Mouse (Mus musculus) limb, embryonic 13.5 days (tissue): Measurements from ENCODE around the gene Wnt8b. TPM values are rescaled to one million over a fixed set of nuclear protein-coding genes. Genes with fewer than 3 reads are reported as not detected.
"Not testable (repeated sequence)": the region's sequence is repeated elsewhere in the genome, so short reads cannot be mapped to it uniquely, and the experiment has no call there.

ENCODE experiments used
- ATAC-seq: fragments of 200-750 bp; cut with Nextera tagmentation; 2 replicates; pipeline ENCODE4 v1.8.0; 2017; ENCODE audit warnings: low read depth, moderate number of reproducible peaks, moderate TSS enrichment; ENCODE audit not compliant: low FRiP score
- H3K27ac ChIP-seq: fragments of 300-500 bp; sonication (generic); 2 replicates; pipeline ENCODE4 v1.5.1; 2015; ENCODE audit warnings: inconsistent platforms, mild to moderate bottlenecking, moderate library complexity
- H3K27me3 ChIP-seq: fragments of 300-500 bp; sonication (generic); 2 replicates; pipeline ENCODE4 v1.6.1; 2015; ENCODE audit warnings: mild to moderate bottlenecking, inconsistent platforms
- H3K36me3 ChIP-seq: fragments of 300-500 bp; sonication (generic); 2 replicates; pipeline ENCODE4 v1.6.1; 2015; ENCODE audit warnings: inconsistent platforms, mild to moderate bottlenecking, moderate library complexity
- H3K4me1 ChIP-seq: fragments of 300-500 bp; sonication (generic); 2 replicates; pipeline ENCODE4 v1.6.1; 2015; ENCODE audit warnings: inconsistent platforms
- H3K4me2 ChIP-seq: fragments of 300-500 bp; sonication (generic); replicated peaks from 2 replicates; pipeline ENCODE4 v1.6.1; 2015; ENCODE audit warnings: inconsistent platforms, mild to moderate bottlenecking, moderate library complexity
- H3K4me3 ChIP-seq: fragments of 300-500 bp; sonication (generic); 2 replicates; pipeline ENCODE4 v1.5.1; 2015; ENCODE audit warnings: moderate library complexity, mild to moderate bottlenecking, inconsistent platforms
- H3K9ac ChIP-seq: fragments of 300-500 bp; sonication (generic); 2 replicates; pipeline ENCODE4 v1.6.1; 2015; ENCODE audit warnings: mild to moderate bottlenecking, inconsistent platforms
- H3K9me3 ChIP-seq: fragments of 300-500 bp; sonication (generic); 2 replicates; pipeline ENCODE4 v1.6.1; 2016; ENCODE audit warnings: inconsistent platforms
- WGBS: fragments of 180-500 bp; shearing (Covaris S2); methylation state at CpG from one replicate; pipeline ENCODE4 v1.1.7; 2015; 5-methylcytosine and 5-hydroxymethylcytosine counted together
- polyA plus RNA-seq: library from polyadenylated mRNA; unstranded; fragments of >200 nt; fragmentation: Nextera tagmentation; extraction: Ambion mirVana; gene quantifications from 2 replicates; pipeline ENCODE4 v1.2.1, GENCODE M21; 2015

Wnt8b gene
- polyA plus RNA-seq = 0.05 and 0.29 TPM in 2 replicates

- no peak for ATAC-seq
- Histone ChIP-seq H3K36me3 (no peaks in the 10 kb centered on the region), H3K27ac (no peak within 1 kb of the TSS), H3K9ac (no peak within 1 kb of the TSS), H3K4me3 (no peak within 1 kb of the TSS), H3K4me1 (no peaks in the 10 kb centered on the region), H3K4me2 (no peak within 1 kb of the TSS), H3K27me3 (peaks cover 27% of the 10 kb centered on the region), H3K9me3 (no peaks in the 10 kb centered on the region)
- WGBS = 30% methylated on average over 8 of the region's 8 CpGs
Observed at GRCm38 (mm10) chr19:44493128-44493527, at the start of gene Wnt8b. Gene Wnt8b (plus strand): TSS chr19:44493472.

- no peak for ATAC-seq
- Histone ChIP-seq H3K9me3 (peaks cover 4% of the 10 kb centered on the region; the same call in 1 of the 2 replicates), H3K9ac (no peak overlapping the region), H3K4me3 (no peak overlapping the region), H3K27ac (no peak overlapping the region), H3K27me3 (no peaks in the 10 kb centered on the region), H3K4me1 (no peaks in the 10 kb centered on the region), H3K36me3 (no peaks in the 10 kb centered on the region), H3K4me2 (no peak overlapping the region)
- WGBS = 85% methylated on average over 3 of the region's 3 CpGs
Observed at GRCm38 (mm10) chr19:44445755-44446154, 47.5 kb upstream of the Wnt8b start.

GRCm38 (mm10) chr19:44447927-44448326, 45.3 kb upstream of the Wnt8b start:
- H3K36me3 ChIP-seq = no peaks in the 10 kb centered on the region
- no peaks in the 10 kb centered on the region for H3K4me1 ChIP-seq
- H3K9ac ChIP-seq = no peak overlapping the region
- ATAC-seq = no peak
- peaks cover 4% of the 10 kb centered on the region; the same call in 1 of the 2 replicates for H3K9me3 ChIP-seq
- no peak overlapping the region for H3K4me3 ChIP-seq
- no peak overlapping the region for H3K27ac ChIP-seq
- no peak overlapping the region for H3K4me2 ChIP-seq
- WGBS = 72% methylated on average over 4 of the region's 4 CpGs
- H3K27me3 ChIP-seq = no peaks in the 10 kb centered on the region

- Histone ChIP-seq H3K9me3 (no peaks in the 10 kb centered on the region), H3K4me1 (peaks cover 3% of the 10 kb centered on the region; the same call in 1 of the 2 replicates), H3K36me3 (no peaks in the 10 kb centered on the region), H3K27ac (no peak overlapping the region), H3K4me2 (no peak overlapping the region), H3K27me3 (peaks cover 2% of the 10 kb centered on the region; the same call in 1 of the 2 replicates), H3K9ac (no peak overlapping the region), H3K4me3 (no peak overlapping the region)
- WGBS = 79% methylated on average over 6 of the region's 6 CpGs
- ATAC-seq = no peak
Observed at GRCm38 (mm10) chr19:44454862-44455261, 38.4 kb upstream of the Wnt8b start.

- Histone ChIP-seq H3K27me3 (peaks cover 4% of the 10 kb centered on the region; the same call in 1 of the 2 replicates), H3K4me2 (no peak overlapping the region), H3K9ac (no peak overlapping the region), H3K27ac (no peak overlapping the region), H3K36me3 (no peaks in the 10 kb centered on the region), H3K4me1 (peaks cover 3% of the 10 kb centered on the region; the same call in 1 of the 2 replicates), H3K4me3 (no peak overlapping the region), H3K9me3 (no peaks in the 10 kb centered on the region)
- WGBS = 82% methylated on average over 8 of the region's 8 CpGs
- ATAC-seq = no peak
Observed at GRCm38 (mm10) chr19:44455356-44455755, 37.9 kb upstream of the Wnt8b start.

GRCm38 (mm10) chr19:44457359-44458055, 35.8 kb upstream of the Wnt8b start:
- Histone ChIP-seq H3K9ac (no peak overlapping the region), H3K4me1 (peaks cover 3% of the 10 kb centered on the region; the same call in 1 of the 2 replicates), H3K9me3 (no peaks in the 10 kb centered on the region), H3K4me2 (no peak overlapping the region), H3K36me3 (no peaks in the 10 kb centered on the region), H3K27me3 (peaks cover 5% of the 10 kb centered on the region; the same call in 1 of the 2 replicates), H3K27ac (no peak overlapping the region), H3K4me3 (no peak overlapping the region)
- 49% methylated on average over 3 of the region's 3 CpGs for WGBS
- ATAC-seq = no peak

- Histone ChIP-seq H3K4me1 (peaks cover 3% of the 10 kb centered on the region; the same call in 1 of the 2 replicates), H3K9ac (no peak overlapping the region), H3K27me3 (peaks cover 5% of the 10 kb centered on the region; the same call in 1 of the 2 replicates), H3K4me3 (no peak overlapping the region), H3K9me3 (no peaks in the 10 kb centered on the region), H3K27ac (no peak overlapping the region), H3K4me2 (no peak overlapping the region), H3K36me3 (no peaks in the 10 kb centered on the region)
- 71% methylated on average over 13 of the region's 13 CpGs for WGBS
- ATAC-seq = no peak
Observed at GRCm38 (mm10) chr19:44458696-44459095, 34.6 kb upstream of the Wnt8b start.

GRCm38 (mm10) chr19:44460441-44460840, 32.8 kb upstream of the Wnt8b start:
- no peak overlapping the region for H3K4me2 ChIP-seq

GRCm38 (mm10) chr19:44461500-44461899, 31.8 kb upstream of the Wnt8b start:
- H3K4me2 ChIP-seq = no peak overlapping the region
- whole genome bisulfite sequencing = 62% methylated on average over 4 of the region's 4 CpGs
- H3K9me3 ChIP-seq = no peaks in the 10 kb centered on the region

More at GRCm38 (mm10) chr19:44460441-44460840, 32.8 kb upstream of the Wnt8b start:
- Histone ChIP-seq H3K4me3 (no peak overlapping the region), H3K9ac (no peak overlapping the region), H3K36me3 (no peaks in the 10 kb centered on the region), H3K4me1 (peaks cover 3% of the 10 kb centered on the region; the same call in 1 of the 2 replicates), H3K9me3 (no peaks in the 10 kb centered on the region), H3K27me3 (peaks cover 5% of the 10 kb centered on the region; the same call in 1 of the 2 replicates), H3K27ac (no peak overlapping the region)
- no peak for ATAC-seq
- 79% methylated on average over 5 of the region's 5 CpGs for WGBS

GRCm38 (mm10) chr19:44462141-44462540, 31.1 kb upstream of the Wnt8b start:
- no peaks in the 10 kb centered on the region for H3K36me3 ChIP-seq
- no peak for ATAC-seq
- H3K4me1 ChIP-seq = peaks cover 5% of the 10 kb centered on the region; the same call in 1 of the 2 replicates
- WGBS = 82% methylated on average over 4 of the region's 4 CpGs
- H3K27me3 ChIP-seq = peaks cover 3% of the 10 kb centered on the region; the same call in 1 of the 2 replicates
- H3K4me3 ChIP-seq = no peak overlapping the region
- H3K4me2 ChIP-seq = no peak overlapping the region
- no peak overlapping the region for H3K27ac ChIP-seq
- no peak overlapping the region for H3K9ac ChIP-seq
- no peaks in the 10 kb centered on the region for H3K9me3 ChIP-seq

More at GRCm38 (mm10) chr19:44461500-44461899, 31.8 kb upstream of the Wnt8b start:
- no peak for ATAC-seq
- peaks cover 5% of the 10 kb centered on the region; the same call in 1 of the 2 replicates for H3K4me1 ChIP-seq
- H3K27ac ChIP-seq = no peak overlapping the region
- H3K36me3 ChIP-seq = no peaks in the 10 kb centered on the region
- peaks cover 5% of the 10 kb centered on the region; the same call in 1 of the 2 replicates for H3K27me3 ChIP-seq
- no peak overlapping the region for H3K4me3 ChIP-seq
- H3K9ac ChIP-seq = no peak overlapping the region

- H3K4me2 ChIP-seq, H3K36me3 ChIP-seq, ATAC-seq, H3K27ac ChIP-seq, H3K4me1 ChIP-seq, H3K9ac ChIP-seq, H3K27me3 ChIP-seq, H3K4me3 ChIP-seq: not testable (repeated sequence)
- peaks cover 10% of the 10 kb centered on the region for H3K9me3 ChIP-seq
- WGBS = 63% methylated on average over 14 of the region's 14 CpGs
Observed at GRCm38 (mm10) chr19:44465960-44466525, 27.2 kb upstream of the Wnt8b start.

GRCm38 (mm10) chr19:44474158-44474557, 19.1 kb upstream of the Wnt8b start:
- H3K9me3 ChIP-seq = no peaks in the 10 kb centered on the region
- no peaks in the 10 kb centered on the region for H3K4me1 ChIP-seq
- H3K4me2 ChIP-seq = no peak overlapping the region
- no peak overlapping the region for H3K9ac ChIP-seq
- WGBS = 2% methylated on average over 10 of the region's 10 CpGs
- H3K36me3 ChIP-seq = no peaks in the 10 kb centered on the region
- no peak for ATAC-seq
- no peaks in the 10 kb centered on the region for H3K27me3 ChIP-seq
- no peak overlapping the region for H3K4me3 ChIP-seq
- no peak overlapping the region for H3K27ac ChIP-seq
